Mouse (Mus musculus) heart, postnatal 10 days (tissue): ENCODE measurements at regions not wholly inside any gene's neighbourhood (a gene's known extent, or its start where the extent isn't known, plus 50 kb on each side); places are given as distances from the start of the nearest gene placed in this dataset.

ENCODE experiments used
- DNase-seq, 2 experiments: peaks; one replicate each; pipeline ENCODE4 v3.0.0; 2021
- intact Hi-C: fragments of 180-260 bp; cut with DNase I; formaldehyde crosslinking; loops from one replicate; pipeline ENCODE4 v1.15.1; 2025

DNA sequence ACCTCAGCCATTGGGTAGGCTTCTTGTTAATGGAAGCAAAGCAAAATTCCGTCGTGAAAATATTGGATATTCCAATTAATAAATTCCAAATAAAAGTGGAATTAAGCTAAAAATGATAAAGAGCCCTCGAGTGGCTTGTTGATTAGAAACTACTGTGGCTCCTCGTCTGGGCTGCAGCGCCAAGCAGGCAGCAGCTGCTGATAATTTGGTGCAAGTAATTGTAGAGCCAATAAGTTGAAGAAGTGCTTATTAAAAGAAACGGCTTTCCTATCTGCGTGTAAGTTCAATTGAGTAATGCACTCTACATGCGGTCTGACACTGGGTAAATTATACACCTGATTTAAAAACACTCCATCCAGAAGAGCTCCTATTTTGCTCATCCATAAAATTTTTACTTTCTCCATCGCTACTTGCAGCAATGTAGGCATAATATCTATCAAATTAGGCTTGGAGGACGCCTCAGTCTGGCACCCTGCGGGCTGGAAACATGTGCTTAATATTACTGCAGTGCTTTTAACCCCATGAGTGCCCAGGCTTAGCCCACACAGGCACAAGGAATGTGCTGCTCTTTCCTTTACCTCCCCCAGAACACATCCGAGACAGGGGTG is 171.7 kb upstream of the Dnajc19 start:
- no peak for DNase-seq
- intact Hi-C loops: no loop called here

DNA sequence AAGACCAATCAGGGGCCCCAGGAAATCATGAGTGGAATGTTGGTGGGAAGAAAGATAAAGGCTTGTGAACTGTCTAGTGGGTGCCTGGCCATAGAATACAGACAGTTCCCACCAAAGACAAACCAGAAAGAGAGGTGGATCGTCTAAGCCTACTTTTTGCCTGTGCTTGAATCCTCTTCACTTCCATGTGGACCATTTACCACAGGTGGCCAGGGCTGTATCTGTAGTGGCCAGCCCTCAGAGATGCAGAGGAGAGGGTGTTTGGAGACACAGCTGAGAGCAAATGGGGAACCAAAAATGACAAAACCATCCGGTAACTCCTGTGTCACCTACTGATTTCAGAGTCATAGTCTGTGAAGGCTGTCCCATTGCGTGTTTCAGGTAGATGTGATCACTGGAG is 161.0 kb upstream of the Dnajc19 start:
- intact Hi-C loops: no loop called here
- DNase-seq: no peak

DNA sequence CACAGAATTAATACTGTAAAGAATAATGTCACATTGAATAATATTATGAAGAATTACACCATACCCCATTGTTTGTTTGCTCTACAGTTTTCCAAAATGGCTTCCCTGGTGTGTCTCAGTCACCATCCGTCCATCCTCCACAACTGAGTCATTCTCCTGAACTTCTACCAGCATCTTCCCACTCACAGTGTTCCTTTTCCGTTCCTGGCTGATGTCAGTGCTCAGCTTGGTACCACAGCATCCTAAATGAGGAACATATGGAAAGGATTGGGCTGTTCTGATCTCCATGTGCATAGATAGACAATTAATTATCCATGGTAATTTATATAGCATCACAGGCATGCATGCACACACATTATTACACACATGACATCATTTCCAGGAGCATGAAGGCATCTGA is 158.9 kb upstream of the Dnajc19 start:
- intact Hi-C loops: no loop called here
- DNase-seq: no peak

DNA sequence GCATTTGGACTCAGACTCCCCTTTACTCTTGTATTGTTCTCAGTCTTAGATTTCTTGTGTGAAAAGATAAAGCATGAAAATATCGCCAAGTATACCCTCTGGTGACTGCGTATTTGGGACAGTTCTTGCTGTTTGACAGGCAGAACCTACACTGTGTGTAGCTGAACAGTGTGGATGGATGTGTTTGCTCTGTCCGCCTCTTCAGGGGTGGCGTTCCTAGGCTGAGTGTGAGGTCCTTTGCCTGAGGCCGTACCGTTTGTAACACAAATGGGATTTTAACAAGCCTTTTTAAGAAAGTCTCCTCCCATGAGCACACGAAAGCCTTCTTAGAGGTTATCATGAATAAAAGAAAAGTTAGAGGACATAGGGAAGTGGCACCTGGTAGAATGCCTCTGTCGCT is 153.3 kb upstream of the Dnajc19 start:
- no peak for DNase-seq
- intact Hi-C loops: no loop called here

DNA sequence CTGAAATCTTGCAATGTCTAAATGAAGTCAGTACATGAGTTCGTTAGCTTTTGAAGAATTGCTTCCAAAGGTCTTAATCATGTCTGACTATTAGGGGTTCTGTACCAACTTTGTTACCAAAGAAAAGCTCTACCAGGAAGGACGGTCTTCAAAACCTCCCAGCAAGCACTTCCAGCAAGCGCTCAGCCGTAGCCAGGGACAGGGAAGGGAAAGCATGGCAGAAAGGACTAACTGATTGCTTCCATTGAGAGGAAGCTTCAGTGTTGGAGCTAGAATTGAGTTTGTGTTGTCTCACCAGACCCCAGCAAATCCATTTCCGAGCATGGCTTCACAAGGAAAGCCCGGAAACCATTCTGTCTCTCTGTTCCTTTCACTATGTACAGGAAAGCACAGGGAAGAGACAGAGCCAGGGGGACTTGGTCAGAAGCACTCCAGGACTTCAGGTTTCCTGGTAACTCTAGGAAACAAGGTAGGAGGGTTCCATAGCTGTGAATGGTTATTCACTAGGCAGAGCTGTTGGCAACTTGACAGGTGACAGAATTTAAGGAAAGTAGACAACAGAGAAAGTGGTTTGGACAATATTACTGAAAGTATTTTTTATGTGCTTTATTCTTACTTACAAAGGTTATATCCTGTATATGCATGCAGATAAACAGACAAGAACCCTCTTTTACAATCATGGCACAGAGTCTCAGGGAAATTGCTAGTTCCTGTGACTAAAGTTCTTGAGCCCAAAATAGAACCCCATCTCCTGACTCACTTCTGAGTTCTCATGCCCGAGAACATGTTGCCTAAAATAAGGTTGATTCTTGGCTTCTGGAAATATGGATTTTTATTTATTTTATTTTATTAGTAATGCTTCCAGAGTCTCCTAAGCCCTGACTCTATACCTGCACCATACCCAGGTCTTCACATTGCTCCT is 151.5 kb upstream of the Dnajc19 start:
- intact Hi-C loops: loop anchor here (1.0 to 2.0 kb wide), 3 partner anchors 407 to 1248 kb away; no protein-coding TSS in a partner anchor
- no peak for DNase-seq

DNA sequence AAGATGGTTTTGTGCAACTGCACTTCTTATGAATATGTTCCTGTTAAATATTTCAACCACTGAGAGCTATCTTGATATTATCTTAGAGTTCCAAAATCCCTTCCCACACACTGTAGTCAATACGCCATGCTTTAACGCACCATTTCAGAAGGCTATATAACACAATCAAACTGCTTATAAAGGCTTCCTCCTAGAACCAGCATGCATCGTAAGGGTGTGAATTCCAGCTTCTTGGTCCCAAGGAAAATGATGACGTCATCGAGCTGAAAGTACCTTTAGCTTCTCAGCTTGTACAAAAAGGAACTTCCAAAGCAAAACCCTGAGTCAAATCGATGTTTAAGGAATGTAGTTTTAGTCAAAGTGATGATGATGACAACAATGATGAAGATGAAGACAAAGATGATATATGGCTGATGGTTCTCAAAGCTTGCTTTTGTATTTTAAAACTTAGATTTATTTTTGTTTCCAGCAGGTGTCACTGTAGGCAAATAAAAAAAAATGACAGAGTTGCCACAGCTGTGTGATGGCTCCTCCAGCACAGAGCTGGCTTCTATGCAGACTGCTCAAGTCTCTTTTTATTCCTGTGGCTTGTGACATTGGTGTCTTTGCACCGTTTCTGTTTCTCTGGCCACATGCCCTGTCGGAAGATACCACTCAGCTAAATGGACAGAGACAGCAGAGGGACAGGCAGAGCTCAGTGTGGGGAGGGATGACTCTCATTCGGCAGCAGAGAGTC is 150.6 kb upstream of the Dnajc19 start:
- DNase-seq: peak; percentile 1 to 7

DNA sequence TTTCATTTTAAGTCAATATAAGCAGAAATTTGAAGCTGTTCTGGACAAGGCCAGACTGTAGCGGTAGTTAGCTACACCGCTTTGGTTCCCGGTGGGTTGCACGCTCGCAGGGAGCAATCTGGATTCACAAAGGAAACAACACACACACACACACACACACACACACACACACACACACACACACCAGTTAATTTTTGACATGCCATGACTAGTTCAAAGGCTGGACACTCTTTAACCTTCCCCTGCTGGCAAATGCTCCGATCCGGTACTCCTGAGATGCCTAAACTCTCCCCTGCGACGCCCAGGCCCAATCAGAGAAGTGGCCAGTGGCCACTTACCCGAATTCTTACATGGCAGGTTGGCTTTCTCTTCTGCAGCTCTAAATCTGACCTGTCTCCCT is 141.2 kb upstream of the Dnajc19 start:
- no peak for DNase-seq
- intact Hi-C loops: no loop called here

More for the DNA sequence above, 150.6 kb upstream of the Dnajc19 start:
- intact Hi-C loops: loop anchor here (1.0 to 2.0 kb wide), 3 partner anchors 408 to 1249 kb away; no protein-coding TSS in a partner anchor

DNA sequence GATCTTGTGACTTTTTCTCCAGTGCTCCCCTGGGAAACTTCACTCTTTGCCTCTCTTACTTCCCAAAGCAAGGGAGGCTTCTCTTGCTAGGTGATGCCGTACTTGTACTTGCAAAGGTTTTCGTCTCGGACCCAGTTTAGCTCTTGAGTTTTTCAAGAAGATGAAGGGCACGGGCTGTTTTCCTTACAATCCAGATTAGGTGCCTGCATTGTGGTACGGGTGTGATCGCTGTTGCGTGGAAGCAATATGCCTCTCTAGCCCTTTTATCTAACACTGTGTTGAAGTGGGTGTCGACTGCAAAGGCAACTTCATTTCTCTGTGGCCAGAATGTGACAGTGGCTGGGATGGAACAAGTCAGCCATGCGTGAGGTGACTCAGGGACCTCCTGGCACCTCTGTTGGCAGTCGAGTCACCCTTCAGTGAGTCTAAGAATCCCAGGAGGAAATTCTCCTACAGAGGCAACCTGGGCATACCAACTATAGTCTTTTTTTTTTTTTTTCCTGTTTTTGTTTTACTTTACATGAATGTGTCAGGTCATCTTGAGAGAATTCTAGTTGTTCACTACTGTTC is 138.7 kb upstream of the Dnajc19 start:
- intact Hi-C loops: no loop called here
- DNase-seq: no peak

DNA sequence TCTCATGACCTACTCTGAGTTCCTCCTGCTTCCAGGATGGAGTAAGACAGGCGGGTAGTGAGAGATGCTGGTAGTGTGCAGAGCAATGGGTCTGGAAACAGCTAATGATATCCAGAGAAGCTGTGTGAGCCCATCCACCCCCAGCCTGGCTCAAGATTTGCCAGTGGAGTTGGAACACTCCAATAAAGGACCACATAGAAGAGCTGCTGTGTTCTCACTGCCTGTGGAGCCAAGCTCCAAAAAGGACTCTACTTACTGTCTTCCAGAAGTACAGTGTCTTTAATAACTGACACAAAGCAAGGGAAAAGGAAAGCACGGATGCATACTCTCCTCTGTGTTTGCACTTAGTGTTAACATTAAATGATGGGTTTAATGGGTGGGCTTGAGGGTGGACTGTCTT is 138.0 kb upstream of the Dnajc19 start:
- DNase-seq: no peak
- intact Hi-C loops: no loop called here

DNA sequence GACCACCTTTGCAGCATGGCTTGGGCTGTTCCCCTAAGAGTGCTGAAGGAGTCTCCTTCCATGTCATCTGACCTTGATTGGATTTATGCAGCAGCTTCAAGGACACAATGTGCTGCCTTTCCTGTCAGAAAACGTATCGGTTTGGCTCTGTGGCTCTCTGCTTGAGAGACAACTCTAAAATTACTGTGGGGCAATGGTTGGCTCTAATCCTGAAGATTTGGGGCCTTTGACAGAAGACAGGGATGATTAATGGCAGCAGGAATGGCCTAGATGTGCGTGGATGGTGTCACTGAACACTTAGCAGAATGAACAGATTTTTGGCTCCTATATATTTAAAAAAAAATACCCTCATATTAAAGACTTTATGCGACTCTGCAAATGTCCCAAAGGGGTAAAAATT is 136.8 kb upstream of the Dnajc19 start:
- DNase-seq: no peak
- intact Hi-C loops: no loop called here

DNA sequence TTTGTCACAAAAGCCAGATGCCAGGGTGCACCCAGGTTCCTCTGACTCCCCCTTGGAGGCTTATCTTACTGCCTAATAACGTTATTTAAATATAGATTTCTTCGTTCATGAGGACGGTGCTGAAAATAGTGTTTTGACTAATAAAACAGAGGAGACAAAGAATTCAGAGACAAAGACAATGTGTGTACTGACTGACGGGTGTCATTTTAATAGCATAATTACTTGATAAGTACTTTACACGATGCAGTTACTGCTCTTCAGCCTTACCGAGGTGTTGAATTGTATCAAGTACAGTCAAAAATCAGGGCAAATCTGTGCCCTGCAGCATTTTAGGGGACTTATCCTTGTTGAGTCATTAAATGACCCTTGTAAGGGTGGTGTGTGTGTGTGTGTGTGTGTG is 133.1 kb upstream of the Dnajc19 start:
- intact Hi-C loops: no loop called here
- no peak for DNase-seq

DNA sequence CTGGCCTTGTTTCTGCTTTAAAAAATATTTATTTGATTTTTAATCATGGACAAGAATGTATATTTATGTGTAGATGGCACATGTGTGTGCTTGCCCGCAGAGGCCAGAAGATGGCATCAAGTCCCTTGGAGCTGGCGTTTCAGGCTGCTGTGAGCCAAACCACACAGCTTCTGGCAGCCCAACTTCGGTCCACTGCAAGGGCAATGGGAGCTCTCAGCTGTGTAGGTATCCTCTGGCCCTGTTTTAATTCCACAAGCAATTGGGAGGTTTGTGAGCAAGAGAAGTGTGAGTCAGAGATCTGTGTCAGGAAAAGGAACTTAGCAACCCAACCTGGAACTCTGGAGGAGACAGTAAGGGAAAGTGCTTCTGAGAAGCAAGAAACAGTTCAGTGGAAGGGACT is 125.3 kb upstream of the Dnajc19 start:
- intact Hi-C loops: no loop called here

DNA sequence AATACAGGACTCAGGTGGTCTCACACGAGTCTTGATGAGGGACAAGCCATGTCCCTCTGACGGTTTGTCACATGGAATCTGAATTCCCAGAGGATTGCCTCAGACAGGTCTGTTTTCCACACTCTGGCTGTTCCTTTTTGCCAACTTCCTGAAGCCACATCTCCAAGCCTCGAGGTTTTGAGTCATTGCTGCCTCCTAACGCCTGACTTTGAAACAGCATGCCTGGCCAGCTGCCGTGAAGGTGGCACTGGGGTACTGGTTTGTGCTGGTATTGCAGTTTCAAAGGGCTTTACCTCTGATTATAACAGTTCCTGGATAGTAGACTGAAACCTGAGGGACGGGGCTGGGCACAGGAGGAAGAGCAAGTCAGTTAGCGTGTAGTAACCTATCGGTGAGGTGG is 117.1 kb upstream of the Dnajc19 start:
- DNase-seq: peak; percentile 43 to 65
- intact Hi-C loops: loop anchor here (5.0 kb wide), 1 partner anchor 241 kb away; no protein-coding TSS in a partner anchor

More for the DNA sequence above, 125.3 kb upstream of the Dnajc19 start:
- no peak for DNase-seq

DNA sequence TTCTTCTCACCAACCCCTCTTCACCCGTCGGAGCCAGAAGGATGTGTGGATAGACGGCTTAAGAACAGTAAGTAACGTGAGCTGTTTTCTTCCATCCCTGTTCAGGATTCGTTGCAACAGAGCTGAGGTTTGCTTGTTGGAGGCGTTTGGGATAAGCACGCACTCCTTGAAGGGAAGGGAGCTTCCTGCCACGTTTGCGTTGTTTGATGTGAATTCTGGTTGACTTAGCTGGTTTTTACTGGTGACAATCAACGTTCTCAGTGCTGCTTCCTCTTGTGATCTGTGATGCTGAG is 116.0 kb upstream of the Dnajc19 start:
- intact Hi-C loops: loop anchor here (5.0 kb wide), 1 partner anchor 240 kb away; no protein-coding TSS in a partner anchor
- no peak for DNase-seq

DNA sequence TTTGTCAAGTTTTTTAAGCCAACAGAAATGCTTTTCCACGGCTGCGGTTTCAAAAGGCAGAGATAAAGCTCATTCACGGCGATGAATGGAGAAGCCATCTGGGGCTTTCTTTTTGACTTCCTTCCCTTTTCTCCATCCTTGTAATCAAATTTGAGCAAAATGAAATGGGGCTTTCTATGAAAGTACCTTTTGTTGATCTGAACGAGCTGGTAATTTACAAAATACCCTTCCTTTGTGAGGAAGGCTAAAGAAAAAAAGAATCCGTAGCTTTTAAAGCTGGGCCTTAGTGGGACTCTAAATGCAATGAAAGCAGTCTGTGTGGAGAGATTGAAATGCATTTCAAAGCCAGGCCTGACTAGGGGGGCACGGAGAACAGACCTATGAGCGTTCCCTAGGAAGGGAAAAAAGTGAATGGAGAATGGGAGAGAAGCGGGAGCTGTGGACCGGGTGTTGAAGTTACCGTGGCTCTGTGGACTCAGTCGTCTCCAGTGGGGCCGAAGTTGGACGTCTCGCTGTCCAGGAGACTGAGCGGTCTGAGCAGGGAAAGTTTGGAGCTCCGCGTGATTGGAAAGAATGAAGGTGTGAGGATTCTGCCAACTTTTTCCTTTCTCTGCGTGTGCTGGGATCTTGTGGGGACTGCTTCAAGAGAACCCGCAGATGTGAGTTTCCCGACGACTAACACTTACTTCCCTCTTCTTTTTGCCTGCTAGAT is 115.5 kb upstream of the Dnajc19 start:
- no peak for DNase-seq
- intact Hi-C loops: loop anchor here (5.0 kb wide), 1 partner anchor 239 kb away; no protein-coding TSS in a partner anchor

DNA sequence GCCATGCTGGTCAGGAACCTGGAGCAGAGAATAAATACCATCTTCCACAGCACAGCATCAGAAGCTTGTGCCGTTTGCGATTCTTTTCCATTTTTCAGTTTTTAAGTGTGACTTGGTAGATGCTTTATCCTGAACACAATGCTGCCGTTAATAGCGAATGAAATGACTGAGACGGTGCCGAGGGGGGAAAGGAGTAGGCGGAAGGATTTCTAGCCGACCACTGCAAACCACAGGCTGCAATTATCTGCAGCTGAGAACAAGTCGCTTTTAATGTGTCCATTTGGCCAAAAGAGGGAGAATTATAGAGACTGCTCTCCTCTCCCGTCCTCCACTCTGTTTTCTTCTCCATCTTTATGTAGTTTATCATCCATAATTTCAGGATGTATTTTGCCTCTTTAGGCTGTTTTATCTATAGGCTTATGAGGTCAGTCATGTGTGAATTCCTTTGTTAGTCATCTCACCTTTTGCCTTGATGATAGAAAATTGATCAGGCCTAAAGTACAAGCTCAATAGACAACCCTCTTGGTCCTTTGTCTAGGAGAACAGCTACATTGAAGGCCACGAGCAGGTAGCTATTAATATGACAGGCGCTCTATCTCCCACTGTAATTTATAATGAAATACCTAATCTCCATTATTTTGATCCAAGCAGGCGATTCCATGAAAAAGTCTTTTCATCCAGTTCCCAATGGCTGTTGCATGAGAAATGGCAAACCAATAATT is 114.8 kb upstream of the Dnajc19 start:
- DNase-seq: no peak
- intact Hi-C loops: loop anchor here (5.0 kb wide), 1 partner anchor 239 kb away; no protein-coding TSS in a partner anchor

DNA sequence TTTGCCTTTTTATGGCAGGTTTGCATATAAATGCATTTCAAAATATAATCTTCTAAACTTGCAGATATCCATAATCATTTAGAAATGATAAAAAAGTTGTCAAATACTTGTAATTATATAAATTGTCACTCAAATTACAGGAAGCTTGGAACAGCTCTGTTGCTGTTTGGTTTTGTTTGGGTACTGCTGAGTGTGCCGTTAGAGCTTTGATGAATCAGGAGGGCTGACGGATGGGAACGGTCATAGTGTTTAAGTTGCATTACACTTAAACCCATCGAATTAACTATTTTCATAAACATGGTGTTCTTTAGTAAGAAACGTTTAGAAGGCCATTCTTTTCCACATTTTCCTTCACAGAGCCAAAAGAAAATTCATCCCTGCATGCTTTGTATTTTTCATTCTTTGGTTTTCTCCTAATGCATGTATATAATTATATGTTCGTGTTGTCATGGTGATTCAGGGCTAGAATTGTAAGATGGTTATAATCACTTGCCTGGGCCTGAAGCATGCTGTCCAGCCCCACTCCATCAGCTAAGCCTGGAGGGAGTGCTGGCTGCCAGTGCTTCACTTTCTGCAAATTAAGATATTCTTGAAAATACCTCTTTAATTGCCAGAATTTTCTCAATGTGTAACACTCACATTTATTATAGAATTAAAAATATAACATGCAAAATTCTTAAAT is 92.4 kb upstream of the Dnajc19 start:
- DNase-seq: no peak
- intact Hi-C loops: no loop called here

DNA sequence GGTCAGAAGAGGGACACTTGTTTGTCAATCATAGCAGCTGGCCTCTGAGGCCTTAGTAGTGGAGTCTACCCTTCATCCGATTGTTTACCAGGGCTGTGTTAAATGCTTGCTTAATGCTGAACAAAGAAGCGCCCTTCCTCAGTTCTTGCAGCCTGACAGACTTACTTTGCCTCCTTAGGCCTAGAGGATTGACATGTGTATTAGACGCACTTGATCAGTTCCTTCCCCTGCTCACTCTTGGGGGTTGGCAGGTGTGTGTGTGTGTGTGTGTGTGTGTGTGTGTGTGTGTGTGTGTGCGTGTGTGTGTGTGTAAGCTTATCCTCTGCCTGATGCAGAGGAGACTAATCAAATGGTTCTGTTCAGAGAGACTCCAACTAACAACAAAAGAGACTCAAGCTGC is 91.8 kb upstream of the Dnajc19 start:
- DNase-seq: no peak
- intact Hi-C loops: no loop called here

DNA sequence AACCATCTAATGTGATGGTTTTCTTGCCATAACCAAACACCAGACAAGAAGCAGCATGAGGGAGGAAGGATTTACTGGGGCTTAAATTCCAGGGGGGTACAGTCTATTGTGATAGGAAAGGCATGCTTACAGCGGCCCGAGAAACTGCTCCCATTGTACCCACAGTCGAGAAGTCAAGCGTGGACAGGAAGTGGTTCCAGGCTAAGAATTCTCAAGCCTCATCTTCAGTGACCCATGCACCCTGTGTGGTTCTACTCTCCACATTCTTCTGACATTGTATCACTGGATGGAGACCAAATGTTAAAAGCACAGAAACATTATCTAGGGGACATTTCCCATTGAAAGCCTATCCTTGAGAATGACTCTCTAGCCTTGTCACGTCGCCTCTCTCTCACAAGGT is 90.8 kb upstream of the Dnajc19 start:
- intact Hi-C loops: no loop called here
- no peak for DNase-seq
